Mouse (Mus musculus): ENCODE measurements around the gene Jmjd8. TPM values are rescaled to one million over a fixed set of nuclear protein-coding genes. Genes with fewer than 3 reads are reported as not detected.

Jmjd8 gene
- polyA plus RNA-seq, 1 experiment from 2014 or later, result 60.6 TPM

DNA sequence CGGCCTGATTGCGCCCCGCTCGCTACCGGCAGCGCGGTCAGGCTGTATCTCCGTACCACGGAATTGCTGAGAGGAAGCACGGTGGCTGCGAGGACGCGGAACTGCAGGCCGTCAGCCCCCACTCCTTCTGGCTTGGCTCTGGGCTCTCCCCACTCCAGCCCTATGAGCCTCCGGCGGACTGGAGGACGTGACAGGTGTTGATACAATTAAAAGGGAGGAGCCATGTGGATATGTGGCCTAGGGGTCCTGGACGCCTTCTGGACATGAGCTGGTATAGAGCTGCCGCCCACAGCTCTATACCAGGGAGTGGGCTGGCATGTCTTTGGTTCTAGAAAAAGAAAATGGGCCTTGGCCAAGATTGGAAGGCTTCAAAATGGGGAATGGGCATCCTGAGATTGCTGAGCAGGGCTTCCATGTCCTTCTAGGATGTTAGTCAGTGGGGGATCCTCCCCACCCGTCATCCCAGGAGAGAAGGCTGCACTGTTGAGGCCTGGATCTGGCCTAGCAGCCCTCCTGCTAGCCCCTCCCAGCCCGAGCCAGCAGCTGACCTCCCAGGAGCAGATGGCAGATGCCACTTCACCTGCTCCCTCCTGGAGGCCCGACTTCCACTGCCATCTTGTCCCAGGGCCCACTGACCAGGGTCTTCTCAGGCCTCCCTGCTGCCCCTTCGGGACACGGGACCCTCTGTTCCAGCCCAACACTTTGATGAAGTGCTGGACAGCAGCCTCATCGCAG lies 18.9 kb upstream of the Jmjd8 start:
- WGBS, result 4% methylated on average over 25 of the region's 25 CpGs
- Histone ChIP-seq H3K4me3 (peak overlapping the region; percentile 91), H3K4me2 (peak overlapping the region; percentile 97), H3K36me3 (0 out of 2 replicates have a peak, but pooled peaks cover 3% of the 10 kb centered on the region), H3K27ac (replicated peaks) (peak overlapping the region; percentile 98), H3K9ac (peak overlapping the region; percentile 99), H3K9me3 (no peaks in the 10 kb centered on the region), H3K27me3 (peaks cover 5% of the 10 kb centered on the region; the same call in 1 of the 2 replicates), H3K4me1 (replicated peaks) (peaks cover 53% of the 10 kb centered on the region)
- ATAC-seq (ENCODE audit: low read depth), result peak; percentile 66

DNA sequence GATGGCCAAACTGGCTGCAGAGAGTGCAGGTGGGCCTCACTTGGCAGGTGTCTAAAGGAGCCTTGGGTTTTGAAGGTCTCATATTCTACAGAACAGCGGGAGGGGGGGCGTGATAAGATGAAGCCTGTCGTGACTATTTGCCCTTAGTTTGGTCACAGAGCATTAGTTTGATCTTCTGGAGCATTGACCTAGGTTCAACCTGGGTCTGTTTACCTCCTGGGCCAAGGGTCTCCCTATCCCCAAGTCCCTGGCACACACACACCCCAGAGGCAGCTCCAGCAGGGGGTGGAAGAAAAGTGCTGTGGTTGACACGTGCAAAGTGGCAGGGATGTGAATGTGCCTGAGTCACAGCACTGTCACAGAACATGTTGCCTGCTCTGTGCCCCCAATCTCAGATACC lies 17.8 kb upstream of the Jmjd8 start:
- Histone ChIP-seq H3K36me3 (0 out of 2 replicates have a peak, but pooled peaks cover 3% of the 10 kb centered on the region), H3K27ac (replicated peaks) (no peak overlapping the region), H3K9me3 (no peaks in the 10 kb centered on the region), H3K4me3 (peak overlapping the region; percentile 91; the same call in 1 of the 2 replicates), H3K4me1 (replicated peaks) (peaks cover 53% of the 10 kb centered on the region), H3K4me2 (peak overlapping the region; percentile 97), H3K27me3 (peaks cover 5% of the 10 kb centered on the region; the same call in 1 of the 2 replicates), H3K9ac (peak overlapping the region; percentile 99)
- 81% methylated on average over 4 of the region's 4 CpGs for WGBS
- ATAC-seq (ENCODE audit: low read depth), result no peak

GRCm38 (mm10) chr17:25813471-25813870 lies 15.2 kb upstream of the Jmjd8 start:
- H3K27me3 ChIP-seq, result peaks cover 18% of the 10 kb centered on the region
- peaks cover 47% of the 10 kb centered on the region for H3K4me1 ChIP-seq (replicated peaks)
- WGBS, result under 1% methylated on average over 20 of the region's 20 CpGs
- H3K4me2 ChIP-seq, result peak overlapping the region; percentile 47
- H3K4me3 ChIP-seq, result peak overlapping the region; percentile 21
- no peak overlapping the region; the same call in 1 of the 2 replicates for H3K27ac ChIP-seq (replicated peaks)
- H3K9me3 ChIP-seq, result no peaks in the 10 kb centered on the region
- peaks cover 26% of the 10 kb centered on the region for H3K36me3 ChIP-seq
- peak overlapping the region; percentile 53 for H3K9ac ChIP-seq
- no peak for ATAC-seq (ENCODE audit: low read depth)

DNA sequence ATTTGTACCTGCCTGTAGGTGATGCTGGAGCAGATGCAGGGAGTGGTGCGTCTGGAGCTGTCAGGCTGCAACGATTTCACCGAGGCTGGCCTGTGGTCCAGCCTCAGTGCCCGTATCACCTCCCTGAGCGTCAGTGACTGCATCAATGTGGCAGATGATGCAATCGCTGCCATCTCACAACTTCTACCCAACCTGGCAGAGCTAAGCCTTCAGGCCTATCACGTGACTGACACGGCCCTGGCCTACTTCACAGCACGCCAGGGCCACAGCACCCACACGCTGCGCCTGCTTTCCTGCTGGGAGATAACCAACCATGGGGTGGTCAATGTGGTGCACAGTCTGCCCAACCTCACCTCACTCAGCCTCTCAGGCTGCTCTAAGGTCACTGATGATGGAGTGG lies 11.0 kb upstream of the Jmjd8 start:
- Histone ChIP-seq H3K4me1 (replicated peaks) (peaks cover 16% of the 10 kb centered on the region), H3K9me3 (no peaks in the 10 kb centered on the region), H3K4me3 (no peak overlapping the region), H3K9ac (no peak overlapping the region), H3K27ac (replicated peaks) (no peak overlapping the region), H3K4me2 (no peak overlapping the region), H3K36me3 (peaks cover 39% of the 10 kb centered on the region), H3K27me3 (peaks cover 39% of the 10 kb centered on the region)
- ATAC-seq (ENCODE audit: low read depth), result no peak
- WGBS, result 88% methylated on average over 11 of the region's 11 CpGs

GRCm38 (mm10) chr17:25818851-25819780 lies 9.6 kb upstream of the Jmjd8 start:
- Histone ChIP-seq H3K4me3 (no peak overlapping the region), H3K9me3 (no peaks in the 10 kb centered on the region), H3K27me3 (peaks cover 39% of the 10 kb centered on the region), H3K36me3 (peaks cover 39% of the 10 kb centered on the region), H3K4me1 (replicated peaks) (peaks cover 11% of the 10 kb centered on the region), H3K9ac (no peak overlapping the region), H3K4me2 (no peak overlapping the region), H3K27ac (replicated peaks) (no peak overlapping the region)
- ATAC-seq (ENCODE audit: low read depth), result no peak
- 7% methylated on average over 46 of the region's 46 CpGs for WGBS

DNA sequence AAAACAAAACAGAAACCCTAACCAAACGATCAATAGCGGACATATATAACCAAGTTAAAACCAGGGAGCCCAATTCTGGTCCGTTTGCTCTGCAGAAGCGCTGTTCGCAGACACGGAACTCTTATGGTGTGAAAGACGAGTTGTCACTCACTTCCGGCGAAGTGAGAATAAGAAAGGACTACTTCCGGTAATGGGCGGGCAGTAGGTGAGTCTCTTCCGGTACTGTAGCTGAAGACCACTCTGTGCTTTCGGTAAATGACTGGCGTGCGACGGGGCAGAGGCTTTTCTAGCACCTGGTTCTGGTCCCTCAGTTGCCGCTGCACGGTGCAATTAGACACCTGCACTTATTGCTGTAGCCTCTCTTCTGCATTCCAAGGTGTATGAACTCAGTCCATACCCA lies 5.2 kb upstream of the Jmjd8 start, which contains the start of gene Wdr24:
Gene Wdr24 (plus strand): TSS at position 176 of the 400 bp plus-strand sequence.
- Histone ChIP-seq H3K4me1 (replicated peaks) (peaks cover 54% of the 10 kb centered on the region), H3K4me2 (peak within 1 kb of the TSS; percentile 99), H3K36me3 (peaks cover 45% of the 10 kb centered on the region), H3K27ac (replicated peaks) (peak within 1 kb of the TSS; percentile 76), H3K4me3 (peak within 1 kb of the TSS; percentile 69), H3K27me3 (peaks cover 27% of the 10 kb centered on the region), H3K9ac (peak within 1 kb of the TSS; percentile 91), H3K9me3 (no peaks in the 10 kb centered on the region)
- peak; percentile 44 for ATAC-seq (ENCODE audit: low read depth)
- WGBS, result 1% methylated on average over 18 of the region's 18 CpGs

DNA sequence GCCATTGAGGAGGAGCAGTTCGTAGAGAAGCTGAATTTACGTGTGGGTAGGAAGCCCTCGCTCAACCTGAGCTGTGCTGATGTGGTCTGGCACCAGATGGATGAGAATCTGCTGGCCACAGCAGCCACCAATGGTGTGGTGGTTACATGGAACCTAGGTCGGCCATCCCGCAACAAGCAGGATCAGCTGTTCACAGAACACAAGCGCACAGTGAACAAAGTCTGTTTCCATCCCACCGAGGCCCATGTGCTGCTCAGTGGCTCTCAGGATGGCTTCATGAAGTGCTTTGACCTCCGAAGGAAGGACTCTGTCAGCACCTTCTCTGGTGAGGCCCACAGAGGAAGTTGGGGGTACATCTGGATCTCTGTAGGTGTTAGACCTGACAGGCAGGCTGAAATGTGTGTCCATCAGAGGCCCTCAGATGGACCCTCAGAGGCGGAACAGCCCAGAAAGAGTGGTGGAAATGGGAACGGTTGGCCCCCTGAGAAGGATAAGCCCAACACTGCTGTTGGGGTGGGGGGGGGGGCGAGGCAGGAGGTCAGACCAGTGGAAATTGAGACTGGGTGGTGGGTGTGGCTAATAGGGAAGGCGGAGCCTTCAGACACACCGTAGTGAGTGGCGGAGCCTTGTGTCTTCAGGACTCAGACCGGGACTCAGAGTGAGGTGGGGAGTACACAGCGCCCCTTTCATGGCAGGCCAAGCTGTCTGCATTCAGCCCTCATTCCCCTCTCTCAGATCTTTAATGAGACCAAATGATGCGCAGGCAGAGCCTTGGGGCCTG lies 4.1 kb upstream of the Jmjd8 start:
- H3K9me3 ChIP-seq, result no peaks in the 10 kb centered on the region
- H3K36me3 ChIP-seq, result peaks cover 38% of the 10 kb centered on the region
- peak overlapping the region; percentile 91 for H3K9ac ChIP-seq
- ATAC-seq (ENCODE audit: low read depth), result no peak
- 74% methylated on average over 16 of the region's 17 CpGs for WGBS
- peak overlapping the region; percentile 69 for H3K4me3 ChIP-seq
- H3K27me3 ChIP-seq, result peaks cover 16% of the 10 kb centered on the region
- H3K4me2 ChIP-seq, result peak overlapping the region; percentile 99
- no peak overlapping the region for H3K27ac ChIP-seq (replicated peaks)
- H3K4me1 ChIP-seq (replicated peaks), result peaks cover 61% of the 10 kb centered on the region

- Histone ChIP-seq H3K4me3 (peak overlapping the region; percentile 69; the same call in 1 of the 2 replicates), H3K36me3 (peaks cover 37% of the 10 kb centered on the region), H3K27ac (replicated peaks) (no peak overlapping the region), H3K27me3 (peaks cover 8% of the 10 kb centered on the region), H3K9ac (peak overlapping the region; percentile 91; the same call in 1 of the 2 replicates), H3K9me3 (no peaks in the 10 kb centered on the region), H3K4me1 (replicated peaks) (peaks cover 68% of the 10 kb centered on the region), H3K4me2 (peak overlapping the region; percentile 99)
- WGBS, result 89% methylated on average over 6 of the region's 6 CpGs
- ATAC-seq (ENCODE audit: low read depth), result no peak
These were observed 3.4 kb upstream of the Jmjd8 start for GRCm38 (mm10) chr17:25825311-25825710.

DNA sequence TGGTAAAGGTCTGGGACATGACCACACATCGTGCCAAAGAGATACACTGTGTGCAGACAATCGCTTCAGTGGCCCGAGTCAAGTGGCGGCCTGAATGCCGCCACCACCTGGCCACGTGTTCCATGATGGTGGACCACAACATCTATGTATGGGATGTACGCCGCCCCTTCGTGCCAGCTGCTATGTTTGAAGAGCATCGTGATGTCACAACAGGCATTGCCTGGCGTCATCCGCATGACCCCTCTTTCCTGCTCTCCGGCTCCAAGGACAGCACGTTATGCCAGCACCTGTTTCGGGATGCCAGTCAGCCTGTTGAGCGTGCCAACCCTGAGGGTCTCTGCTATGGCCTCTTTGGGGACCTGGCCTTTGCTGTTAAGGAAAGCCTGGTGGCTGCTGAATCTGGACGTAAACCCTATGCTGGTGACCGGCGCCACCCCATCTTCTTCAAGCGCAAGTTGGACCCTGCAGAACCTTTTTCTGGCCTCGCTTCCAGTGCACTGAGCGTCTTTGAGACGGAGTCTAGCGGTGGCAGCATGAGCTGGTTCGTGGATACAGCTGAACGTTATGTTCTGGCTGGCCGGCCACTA lies 2.6 kb upstream of the Jmjd8 start:
- Histone ChIP-seq H3K9me3 (no peaks in the 10 kb centered on the region), H3K4me1 (replicated peaks) (peaks cover 76% of the 10 kb centered on the region), H3K36me3 (peaks cover 42% of the 10 kb centered on the region), H3K4me2 (no peak overlapping the region), H3K27ac (replicated peaks) (no peak overlapping the region), H3K4me3 (no peak overlapping the region), H3K9ac (no peak overlapping the region), H3K27me3 (0 out of 2 replicates have a peak, but pooled peaks cover 2% of the 10 kb centered on the region)
- 95% methylated on average over 27 of the region's 27 CpGs for WGBS
- ATAC-seq (ENCODE audit: low read depth), result no peak

DNA sequence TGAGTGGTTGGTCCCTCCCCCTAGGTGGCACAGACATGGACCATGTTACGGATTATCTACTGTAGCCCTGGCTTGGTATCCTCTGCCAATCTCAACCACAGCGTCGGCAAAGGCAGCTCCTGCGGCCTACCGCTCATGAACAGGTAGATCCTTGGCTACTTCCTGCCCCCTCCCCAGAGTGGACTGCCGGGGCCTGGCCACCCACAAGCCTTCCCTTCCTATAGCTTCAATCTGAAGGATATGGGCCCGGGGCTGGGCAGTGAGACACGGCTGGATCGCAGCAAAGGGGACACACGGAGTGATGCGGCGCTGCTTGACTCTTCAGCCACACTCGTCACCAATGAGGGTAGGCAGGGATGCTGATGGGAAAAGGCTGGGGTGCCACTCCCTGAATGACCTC lies 1.7 kb upstream of the Jmjd8 start:
- Histone ChIP-seq H3K36me3 (peaks cover 51% of the 10 kb centered on the region), H3K4me3 (no peak overlapping the region), H3K27me3 (no peaks in the 10 kb centered on the region), H3K9me3 (no peaks in the 10 kb centered on the region), H3K4me1 (replicated peaks) (peaks cover 85% of the 10 kb centered on the region), H3K4me2 (no peak overlapping the region), H3K9ac (peak overlapping the region; percentile 38; the same call in 1 of the 2 replicates), H3K27ac (replicated peaks) (no peak overlapping the region)
- 93% methylated on average over 13 of the region's 13 CpGs for WGBS
- no peak for ATAC-seq (ENCODE audit: low read depth)
